Mouse (Mus musculus): ENCODE results near the gene Rad23b.

GRCm38 (mm10) chr4:55338905-55339304, 10.9 kb upstream of the Rad23b start:
- TF ChIP-seq CTCF (IDR thresholded peaks at IDR 0.05; ENCODE audit: control insufficient read depth, insufficient read depth, low read length) (no peak), POLR2A (IDR thresholded peaks at IDR 0.05; ENCODE audit: borderline replicate concordance, control insufficient read depth, low read depth, low read length) (no peak)

Data from bone marrow, adult 2 months (tissue).